In the genomic region with DNA sequence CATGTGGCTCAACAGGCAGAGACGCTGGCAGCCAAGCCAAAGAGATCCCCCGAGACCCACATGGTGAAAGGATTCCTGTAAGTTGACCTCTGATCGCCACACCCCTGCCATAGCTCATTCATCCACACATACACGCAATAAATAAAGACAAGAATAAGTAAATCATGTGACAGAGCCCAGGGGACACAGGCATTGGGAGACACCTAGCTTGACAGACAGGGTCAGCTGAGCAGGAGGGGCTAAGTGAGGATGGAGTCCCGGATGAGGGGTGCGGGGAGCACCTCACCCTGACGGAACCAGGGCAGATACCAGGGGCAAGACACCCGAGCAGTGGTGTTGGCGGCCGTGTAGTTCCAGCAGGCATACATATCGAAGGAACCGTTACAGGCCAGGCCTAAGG, we compare ENCODE assay signal across 12 mouse cellular contexts. TPM values are rescaled to one million over a fixed set of nuclear protein-coding genes. Genes with fewer than 3 reads are reported as not detected.
DNase-seq lines count a peak whose midpoint lies in the region; ATAC-seq and TF ChIP-seq lines count a peak whose summit lies in the region.
"Had no signal": no experiment of that assay in that cellular context is flagged by ENCODE, and none has a peak within 500 bp of the region (broad histone marks: within the 10 kb centered on the region; RNA-seq: fewer than 3 reads in every experiment).

No protein-coding gene starts in this region.

- H3K9ac ChIP-seq in kidney, embryonic 16.5 days (replicated peaks; ENCODE audit: low read length), result no peak overlapping the region
- H3K9ac ChIP-seq in intestine, embryonic 15.5 days, result no peak overlapping the region

- H3K36me3 ChIP-seq in kidney, embryonic 16.5 days (ENCODE audit: insufficient read depth, low read length), result no peaks in the 10 kb centered on the region
- H3K36me3 ChIP-seq in E14TG2a.4 (ENCODE audit: insufficient read depth, low read length), result peaks cover under 1% of the 10 kb centered on the region; the same call in 1 of the 2 replicates
- H3K36me3 ChIP-seq in embryonic facial prominence, embryonic 10.5 days (replicated peaks), result no peaks in the 10 kb centered on the region
- H3K36me3 ChIP-seq in intestine, embryonic 15.5 days, result no peaks in the 10 kb centered on the region

- peak overlapping the region; percentile 28 for H3K4me2 ChIP-seq in kidney, embryonic 16.5 days (replicated peaks; ENCODE audit: low read depth, low read length)
- H3K4me2 ChIP-seq in intestine, embryonic 15.5 days (replicated peaks), result peak overlapping the region; percentile 47

- peaks cover 15% of the 10 kb centered on the region; the same call in 1 of the 2 replicates for H3K27me3 ChIP-seq in kidney, embryonic 16.5 days (ENCODE audit: insufficient read depth, low read length)
- H3K27me3 ChIP-seq in E14TG2a.4 (ENCODE audit: insufficient read depth, low read length), result peaks cover 25% of the 10 kb centered on the region
- H3K27me3 ChIP-seq in embryonic facial prominence, embryonic 10.5 days (replicated peaks; ENCODE audit: low read depth, poor library complexity, severe bottlenecking), result peaks cover 77% of the 10 kb centered on the region
- peaks cover 20% of the 10 kb centered on the region for H3K27me3 ChIP-seq in intestine, embryonic 15.5 days (replicated peaks)

- peaks cover 26% of the 10 kb centered on the region for H3K4me1 ChIP-seq in kidney, embryonic 16.5 days (ENCODE audit: insufficient read depth, low read length)
- H3K4me1 ChIP-seq in E14TG2a.4 (replicated peaks; ENCODE audit: low read depth, low read length), result peaks cover 66% of the 10 kb centered on the region
- H3K4me1 ChIP-seq in embryonic facial prominence, embryonic 10.5 days, result peaks cover 46% of the 10 kb centered on the region
- H3K4me1 ChIP-seq in intestine, embryonic 15.5 days (replicated peaks), result peaks cover 38% of the 10 kb centered on the region

- DNase-seq in kidney, postnatal 14 days, result no peak
- no peak for DNase-seq in embryonic facial prominence, embryonic 10.5 days (ENCODE audit: low spot score)
- no peak for DNase-seq in urinary bladder, adult 18-20 months (ENCODE audit: low spot score in 2 of 2)
- no peak for DNase-seq in urinary bladder, postnatal 36 days (ENCODE audit: low spot score in 2 of 2)
- no peak for DNase-seq in urinary bladder, postnatal 10 days (ENCODE audit: low spot score)
- DNase-seq: cerebellum, adult 8-10 months; heart, adult 11 months had no signal

- TF ChIP-seq CTCF in E14TG2a.4 (conservative IDR thresholded peaks at IDR 0.05; ENCODE audit: low read length), result no peak

- ATAC-seq in kidney, embryonic 16.5 days (ENCODE audit: low FRiP score, low TSS enrichment), result peak; percentile 26
- peak; percentile 37 for ATAC-seq in intestine, embryonic 15.5 days

- H3K9me3 ChIP-seq in kidney, embryonic 16.5 days (ENCODE audit: low read length), result peaks cover 4% of the 10 kb centered on the region; the same call in 1 of the 2 replicates
- H3K9me3 ChIP-seq in E14TG2a.4 (ENCODE audit: low read length), result no peaks in the 10 kb centered on the region
- H3K9me3 ChIP-seq in embryonic facial prominence, embryonic 10.5 days, result peaks cover 8% of the 10 kb centered on the region; the same call in 1 of the 2 replicates
- H3K9me3 ChIP-seq in intestine, embryonic 15.5 days, result no peaks in the 10 kb centered on the region
- H3K9me3 ChIP-seq: G1E had no signal

- 20% methylated on average over 12 of the region's 12 CpGs for WGBS in kidney, embryonic 16.5 days
- WGBS in embryonic facial prominence, embryonic 10.5 days, result 32% methylated on average over 12 of the region's 12 CpGs
- 17% methylated on average over 12 of the region's 12 CpGs for WGBS in intestine, embryonic 15.5 days

- no peak overlapping the region for H3K27ac ChIP-seq in kidney, embryonic 16.5 days (ENCODE audit: low read length)
- H3K27ac ChIP-seq in embryonic facial prominence, embryonic 10.5 days (replicated peaks), result no peak overlapping the region
- H3K27ac ChIP-seq in intestine, embryonic 15.5 days, result no peak overlapping the region
- H3K27ac ChIP-seq: macrophage had no signal

- H3K4me3 ChIP-seq in kidney, embryonic 16.5 days (ENCODE audit: low read length), result no peak overlapping the region
- peak overlapping the region; percentile 66 for H3K4me3 ChIP-seq in E14TG2a.4 (replicated peaks; ENCODE audit: low read length)
- peak overlapping the region; percentile 42 for H3K4me3 ChIP-seq in embryonic facial prominence, embryonic 10.5 days
- no peak overlapping the region for H3K4me3 ChIP-seq in intestine, embryonic 15.5 days (replicated peaks)

RNA-seq across cellular contexts. Expression of a gene that starts 2.2 kb away (rescaled TPM):
- polyA plus RNA-seq in kidney, embryonic 16.5 days (2015; fragmentation: Nextera tagmentation; extraction: Ambion mirVana), result 0.37 and 0.60 TPM in 2 replicates
- polyA plus RNA-seq in embryonic facial prominence, embryonic 10.5 days (2016; fragmentation: Nextera tagmentation; extraction: Ambion mirVana), result 1.4 and 1.6 TPM in 2 replicates
- polyA plus RNA-seq in intestine, embryonic 15.5 days (2015; fragmentation: Nextera tagmentation; extraction: Ambion mirVana), result 2.5 and 2.8 TPM in 2 replicates
- polyA plus RNA-seq: macrophage had no signal

RNA-seq across cellular contexts. Expression of a gene that starts 12.5 kb away (rescaled TPM):
- 12.0 and 14.5 TPM in 2 replicates for polyA plus RNA-seq in kidney, embryonic 16.5 days (2015; fragmentation: Nextera tagmentation; extraction: Ambion mirVana)
- polyA plus RNA-seq in embryonic facial prominence, embryonic 10.5 days (2016; fragmentation: Nextera tagmentation; extraction: Ambion mirVana), result 5.2 and 6.2 TPM in 2 replicates
- 6.5 and 7.3 TPM in 2 replicates for polyA plus RNA-seq in intestine, embryonic 15.5 days (2015; fragmentation: Nextera tagmentation; extraction: Ambion mirVana)

RNA-seq across cellular contexts. Expression of a gene that starts 14.2 kb away (rescaled TPM):
- polyA plus RNA-seq in kidney, embryonic 16.5 days (2015; fragmentation: Nextera tagmentation; extraction: Ambion mirVana), result 137 and 141 TPM in 2 replicates
- 178 and 189 TPM in 2 replicates for polyA plus RNA-seq in embryonic facial prominence, embryonic 10.5 days (2016; fragmentation: Nextera tagmentation; extraction: Ambion mirVana)
- 138 TPM in 2 replicates for polyA plus RNA-seq in intestine, embryonic 15.5 days (2015; fragmentation: Nextera tagmentation; extraction: Ambion mirVana)

RNA-seq across cellular contexts. Expression of a gene that starts 14.7 kb away (rescaled TPM):
- 15.1 and 16.1 TPM in 2 replicates for polyA plus RNA-seq in kidney, embryonic 16.5 days (2015; fragmentation: Nextera tagmentation; extraction: Ambion mirVana)
- 14.6 and 15.1 TPM in 2 replicates for polyA plus RNA-seq in embryonic facial prominence, embryonic 10.5 days (2016; fragmentation: Nextera tagmentation; extraction: Ambion mirVana)
- polyA plus RNA-seq in intestine, embryonic 15.5 days (2015; fragmentation: Nextera tagmentation; extraction: Ambion mirVana), result 9.2 and 11.5 TPM in 2 replicates

RNA-seq across cellular contexts. Expression of a gene that starts 44.1 kb away (rescaled TPM):
- polyA plus RNA-seq in kidney, embryonic 16.5 days (2015; fragmentation: Nextera tagmentation; extraction: Ambion mirVana), result 18.4 and 20.3 TPM in 2 replicates
- 15.9 and 18.0 TPM in 2 replicates for polyA plus RNA-seq in embryonic facial prominence, embryonic 10.5 days (2016; fragmentation: Nextera tagmentation; extraction: Ambion mirVana)
- 10.5 and 12.8 TPM in 2 replicates for polyA plus RNA-seq in intestine, embryonic 15.5 days (2015; fragmentation: Nextera tagmentation; extraction: Ambion mirVana)

Comparison
In these comparisons a context has a peak if more than half of its experiments do, and no peak if none do; other contexts are left out.
1. H3K4me3 ChIP-seq: peak in E14TG2a.4 (single experiment) and embryonic facial prominence, embryonic 10.5 days (single experiment); none in kidney, embryonic 16.5 days (single experiment) and intestine, embryonic 15.5 days (single experiment).